Mouse (Mus musculus) midbrain, embryonic 16.5 days (tissue): ENCODE measurements around the gene Sephs1. TPM values are rescaled to one million over a fixed set of nuclear protein-coding genes. Genes with fewer than 3 reads are reported as not detected.

Source experiments
- ATAC-seq: fragments of 200-750 bp; cut with Nextera tagmentation; 2 replicates; pipeline ENCODE4 v1.8.0; 2017; ENCODE audit warnings: moderate TSS enrichment
- H3K27ac ChIP-seq: fragments of 300-500 bp; sonication (generic); 2 replicates; pipeline ENCODE4 v1.5.1; 2014; ENCODE audit warnings: mild to moderate bottlenecking, low read length, mixed read lengths
- H3K27me3 ChIP-seq: fragments of 300-500 bp; sonication (generic); 2 replicates; pipeline ENCODE4 v1.6.1; 2014; ENCODE audit warnings: low read depth, low read length, mixed read lengths; ENCODE audit not compliant: control insufficient read depth, insufficient read depth
- H3K36me3 ChIP-seq: fragments of 300-500 bp; sonication (generic); 2 replicates; pipeline ENCODE4 v1.6.1; 2014; ENCODE audit warnings: mild to moderate bottlenecking, low read length, moderate library complexity, mixed read lengths; ENCODE audit not compliant: control insufficient read depth, insufficient read depth
- H3K4me1 ChIP-seq: fragments of 300-500 bp; sonication (generic); 2 replicates; pipeline ENCODE4 v1.6.1; 2014; ENCODE audit warnings: mild to moderate bottlenecking, low read length, mixed read lengths; ENCODE audit not compliant: control insufficient read depth, insufficient read depth
- H3K4me2 ChIP-seq: fragments of 300-500 bp; sonication (generic); 2 replicates; pipeline ENCODE4 v1.6.1; 2014; ENCODE audit warnings: mild to moderate bottlenecking, low read length, mixed read lengths
- H3K4me3 ChIP-seq: fragments of 300-500 bp; sonication (generic); 2 replicates; pipeline ENCODE4 v1.5.1; 2014; ENCODE audit warnings: low read depth, mild to moderate bottlenecking, low read length, moderate library complexity, mixed read lengths
- H3K9ac ChIP-seq: fragments of 300-500 bp; sonication (generic); 2 replicates; pipeline ENCODE4 v1.6.1; 2014; ENCODE audit warnings: low read depth, low read length, mixed read lengths
- H3K9me3 ChIP-seq: fragments of 300-500 bp; sonication (generic); replicated peaks from 2 replicates; pipeline ENCODE4 v1.6.1; 2014; ENCODE audit warnings: mild to moderate bottlenecking, low read length, mixed read lengths; ENCODE audit not compliant: control insufficient read depth, poor library complexity, severe bottlenecking
- WGBS: fragments of 180-500 bp; shearing (Covaris S2); extraction: QIAGEN DNeasy Blood & Tissue Kit; methylation state at CpG from one replicate; pipeline ENCODE4 v1.1.7; 2014; 5-methylcytosine and 5-hydroxymethylcytosine counted together
- polyA plus RNA-seq: library from polyadenylated mRNA; unstranded; fragments of >200 nt; fragmentation: Nextera tagmentation; extraction: Ambion mirVana; gene quantifications from 2 replicates; pipeline ENCODE4 v1.2.1, GENCODE M21; 2015

Sephs1 gene
- polyA plus RNA-seq, 1 experiment from 2014 or later = 52.7 TPM

- no peak for ATAC-seq
- 96% methylated on average over 4 of the region's 4 CpGs for WGBS
- no peaks in the 10 kb centered on the region for H3K4me1 ChIP-seq
- H3K27ac ChIP-seq = no peak overlapping the region
- H3K9me3 ChIP-seq = no peaks in the 10 kb centered on the region
- peaks cover 42% of the 10 kb centered on the region for H3K36me3 ChIP-seq
- no peaks in the 10 kb centered on the region for H3K27me3 ChIP-seq
- H3K4me2 ChIP-seq = no peak overlapping the region
- H3K4me3 ChIP-seq = no peak overlapping the region
- no peak overlapping the region for H3K9ac ChIP-seq
Observed at GRCm38 (mm10) chr2:4896970-4897369, 15.6 kb downstream of the Sephs1 start.

- Histone ChIP-seq H3K4me1 (no peaks in the 10 kb centered on the region), H3K27me3 (no peaks in the 10 kb centered on the region), H3K4me2 (no peak overlapping the region), H3K9me3 (no peaks in the 10 kb centered on the region), H3K27ac (no peak overlapping the region), H3K9ac (no peak overlapping the region), H3K36me3 (peaks cover 40% of the 10 kb centered on the region), H3K4me3 (no peak overlapping the region)
- no peak for ATAC-seq
- 94% methylated on average over 6 of the region's 6 CpGs for WGBS
Observed at GRCm38 (mm10) chr2:4900624-4901023, 19.3 kb downstream of the Sephs1 start.

GRCm38 (mm10) chr2:4902346-4902745 lies 21.0 kb downstream of the Sephs1 start:
- H3K27me3 ChIP-seq = no peaks in the 10 kb centered on the region
- no peak overlapping the region for H3K27ac ChIP-seq
- H3K4me1 ChIP-seq = no peaks in the 10 kb centered on the region
- no peaks in the 10 kb centered on the region for H3K9me3 ChIP-seq
- no peak overlapping the region for H3K4me3 ChIP-seq
- no peak overlapping the region for H3K9ac ChIP-seq
- H3K4me2 ChIP-seq = no peak overlapping the region
- 96% methylated on average over 5 of the region's 5 CpGs for WGBS
- peaks cover 46% of the 10 kb centered on the region for H3K36me3 ChIP-seq
- ATAC-seq = no peak

- 84% methylated on average over 6 of the region's 6 CpGs for WGBS
- H3K4me3 ChIP-seq = no peak overlapping the region
- H3K9ac ChIP-seq = no peak overlapping the region
- no peaks in the 10 kb centered on the region for H3K4me1 ChIP-seq
- no peaks in the 10 kb centered on the region for H3K9me3 ChIP-seq
- no peak for ATAC-seq
- no peak overlapping the region for H3K4me2 ChIP-seq
- H3K36me3 ChIP-seq = peaks cover 27% of the 10 kb centered on the region
- no peak overlapping the region for H3K27ac ChIP-seq
- H3K27me3 ChIP-seq = no peaks in the 10 kb centered on the region
Observed at GRCm38 (mm10) chr2:4907120-4907519, 25.8 kb downstream of the Sephs1 start.

GRCm38 (mm10) chr2:4907916-4908315 lies 26.6 kb downstream of the Sephs1 start:
- Histone ChIP-seq H3K9me3 (no peaks in the 10 kb centered on the region; the same call in 1 of the 2 replicates), H3K36me3 (peaks cover 25% of the 10 kb centered on the region), H3K27me3 (no peaks in the 10 kb centered on the region), H3K4me1 (no peaks in the 10 kb centered on the region), H3K4me3 (no peak overlapping the region), H3K4me2 (no peak overlapping the region), H3K27ac (no peak overlapping the region), H3K9ac (no peak overlapping the region)
- WGBS = 87% methylated on average over 7 of the region's 7 CpGs
- no peak for ATAC-seq

- no peaks in the 10 kb centered on the region for H3K4me1 ChIP-seq
- peaks cover 25% of the 10 kb centered on the region for H3K36me3 ChIP-seq
- 90% methylated on average over 3 of the region's 3 CpGs for WGBS
- no peak for ATAC-seq
- H3K27me3 ChIP-seq = no peaks in the 10 kb centered on the region
- no peak overlapping the region for H3K9ac ChIP-seq
- H3K4me2 ChIP-seq = no peak overlapping the region
- no peak overlapping the region for H3K4me3 ChIP-seq
- no peak overlapping the region for H3K27ac ChIP-seq
- no peaks in the 10 kb centered on the region; the same call in 1 of the 2 replicates for H3K9me3 ChIP-seq
Observed at GRCm38 (mm10) chr2:4908771-4909315, 27.5 kb downstream of the Sephs1 start.

- Histone ChIP-seq H3K4me2 (no peak overlapping the region), H3K27me3 (no peaks in the 10 kb centered on the region), H3K9me3 (no peaks in the 10 kb centered on the region; the same call in 1 of the 2 replicates), H3K9ac (no peak overlapping the region), H3K4me3 (no peak overlapping the region), H3K27ac (no peak overlapping the region), H3K4me1 (no peaks in the 10 kb centered on the region), H3K36me3 (peaks cover 25% of the 10 kb centered on the region)
- 66% methylated on average over 6 of the region's 6 CpGs for WGBS
- no peak for ATAC-seq
Observed at GRCm38 (mm10) chr2:4909909-4910308, 28.5 kb downstream of the Sephs1 start.

- Histone ChIP-seq H3K4me3 (no peak overlapping the region), H3K4me2 (no peak overlapping the region), H3K27me3 (no peaks in the 10 kb centered on the region), H3K27ac (no peak overlapping the region), H3K36me3 (peaks cover 22% of the 10 kb centered on the region), H3K9ac (no peak overlapping the region), H3K9me3 (no peaks in the 10 kb centered on the region; the same call in 1 of the 2 replicates), H3K4me1 (no peaks in the 10 kb centered on the region)
- ATAC-seq = no peak
- WGBS = 89% methylated on average over 4 of the region's 4 CpGs
Observed at GRCm38 (mm10) chr2:4910521-4910920, 29.2 kb downstream of the Sephs1 start.

- H3K9ac ChIP-seq = no peak overlapping the region
- H3K36me3 ChIP-seq = no peaks in the 10 kb centered on the region
- WGBS = 69% methylated on average over 7 of the region's 7 CpGs
Observed at GRCm38 (mm10) chr2:4913949-4914348, 32.6 kb downstream of the Sephs1 start.

More at GRCm38 (mm10) chr2:4913949-4914348, 32.6 kb downstream of the Sephs1 start:
- no peak overlapping the region for H3K4me2 ChIP-seq
- H3K4me3 ChIP-seq = no peak overlapping the region
- no peaks in the 10 kb centered on the region; the same call in 1 of the 2 replicates for H3K9me3 ChIP-seq
- H3K4me1 ChIP-seq = no peaks in the 10 kb centered on the region
- 0 out of 2 replicates have a peak, but pooled peaks have one; percentile 15 for ATAC-seq
- no peaks in the 10 kb centered on the region for H3K27me3 ChIP-seq
- no peak overlapping the region for H3K27ac ChIP-seq
